19 mouse cellular contexts compared by ENCODE assay signal in the genomic region with DNA sequence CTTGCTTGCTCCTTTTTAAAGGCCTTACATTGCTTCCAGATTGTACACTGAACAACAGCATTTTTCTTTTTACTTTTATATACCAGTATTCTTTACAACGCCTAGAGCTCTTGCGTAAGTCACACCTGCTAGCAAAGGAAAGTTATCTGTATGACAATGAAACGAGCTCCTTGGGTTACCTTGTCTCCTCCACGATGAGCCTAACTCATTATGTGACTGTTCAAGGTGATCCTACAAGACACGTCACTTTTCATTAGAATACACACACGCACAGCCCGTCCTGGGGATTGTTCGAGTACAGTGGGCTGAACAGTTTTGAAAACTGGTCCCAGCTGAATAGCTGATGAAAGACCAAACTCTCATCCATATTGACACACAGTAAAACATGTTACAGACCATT.
DNase-seq lines count a peak whose midpoint lies in the region; ATAC-seq lines count a peak whose summit lies in the region.
"Had no signal": no experiment of that assay in that cellular context is flagged by ENCODE, and none has a peak within 500 bp of the region (broad histone marks: within the 10 kb centered on the region; RNA-seq: fewer than 3 reads in every experiment).

No protein-coding gene starts in this region.

- no peak overlapping the region for H3K9ac ChIP-seq in embryonic facial prominence, embryonic 14.5 days (ENCODE audit: low read depth, low read length)
- no peak overlapping the region for H3K9ac ChIP-seq in hindbrain, embryonic 15.5 days
- H3K9ac ChIP-seq in embryonic facial prominence, embryonic 15.5 days = no peak overlapping the region
- no peak overlapping the region for H3K9ac ChIP-seq in midbrain, embryonic 15.5 days

- WGBS in embryonic facial prominence, embryonic 14.5 days = 63% methylated on average over 8 of the region's 8 CpGs
- 76% methylated on average over 8 of the region's 8 CpGs for WGBS in embryonic facial prominence, embryonic 10.5 days
- 55% methylated on average over 8 of the region's 8 CpGs for WGBS in hindbrain, embryonic 15.5 days
- 80% methylated on average over 8 of the region's 8 CpGs for WGBS in hindbrain, embryonic 10.5 days
- WGBS in embryonic facial prominence, embryonic 15.5 days = 52% methylated on average over 8 of the region's 8 CpGs
- 55% methylated on average over 8 of the region's 8 CpGs for WGBS in midbrain, embryonic 15.5 days

- no peak for DNase-seq in embryonic facial prominence, embryonic 14.5 days (ENCODE audit: low spot score)
- no peak for DNase-seq in embryonic facial prominence, embryonic 10.5 days (ENCODE audit: low spot score)
- DNase-seq in hindbrain, embryonic 10.5 days (ENCODE audit: low spot score) = no peak
- DNase-seq in right cerebral cortex, postnatal 10 days (ENCODE audit: low spot score in 2 of 2) = no peak
- DNase-seq in right cerebral cortex, adult 2 months (ENCODE audit: low spot score in 2 of 2) = no peak
- DNase-seq: adrenal gland, postnatal 25 days; cerebellum, adult 9-11 months; gastrocnemius, postnatal 36 days; heart, adult 2 months; kidney, adult 9 months; kidney, postnatal 14 days; lung, postnatal 4 days; right cerebral cortex, postnatal 25 days; spleen, adult 18-20 months had no signal

- no peaks in the 10 kb centered on the region for H3K4me1 ChIP-seq in embryonic facial prominence, embryonic 14.5 days (ENCODE audit: control insufficient read depth, insufficient read depth, low read length)
- peaks cover 17% of the 10 kb centered on the region for H3K4me1 ChIP-seq in embryonic facial prominence, embryonic 10.5 days
- peaks cover 27% of the 10 kb centered on the region for H3K4me1 ChIP-seq in hindbrain, embryonic 15.5 days (replicated peaks)
- peaks cover 11% of the 10 kb centered on the region for H3K4me1 ChIP-seq in hindbrain, embryonic 10.5 days (replicated peaks)
- no peaks in the 10 kb centered on the region for H3K4me1 ChIP-seq in embryonic facial prominence, embryonic 15.5 days
- peaks cover 26% of the 10 kb centered on the region for H3K4me1 ChIP-seq in midbrain, embryonic 15.5 days

- no peaks in the 10 kb centered on the region for H3K27me3 ChIP-seq in embryonic facial prominence, embryonic 14.5 days (replicated peaks; ENCODE audit: control insufficient read depth, insufficient read depth, low read length)
- no peaks in the 10 kb centered on the region for H3K27me3 ChIP-seq in embryonic facial prominence, embryonic 10.5 days (replicated peaks; ENCODE audit: low read depth, poor library complexity, severe bottlenecking)
- H3K27me3 ChIP-seq in hindbrain, embryonic 15.5 days = no peaks in the 10 kb centered on the region
- H3K27me3 ChIP-seq in hindbrain, embryonic 10.5 days (ENCODE audit: insufficient read depth, poor library complexity, severe bottlenecking) = peaks cover 11% of the 10 kb centered on the region; the same call in 1 of the 2 replicates
- H3K27me3 ChIP-seq in embryonic facial prominence, embryonic 15.5 days = no peaks in the 10 kb centered on the region
- H3K27me3 ChIP-seq in midbrain, embryonic 15.5 days (replicated peaks) = no peaks in the 10 kb centered on the region

- peak; percentile 66 for ATAC-seq in embryonic facial prominence, embryonic 14.5 days (ENCODE audit: low read depth)
- ATAC-seq in hindbrain, embryonic 15.5 days (ENCODE audit: low FRiP score, low read depth) = no peak
- ATAC-seq in embryonic facial prominence, embryonic 15.5 days (ENCODE audit: insufficient number of reproducible peaks, low FRiP score, low TSS enrichment, low read depth) = peak; percentile 67; the same call in 1 of the 2 replicates
- no peak; the same call in 1 of the 2 replicates for ATAC-seq in midbrain, embryonic 15.5 days (replicated peaks)

- no peak overlapping the region for H3K4me3 ChIP-seq in embryonic facial prominence, embryonic 14.5 days (ENCODE audit: low read depth, low read length)
- no peak overlapping the region for H3K4me3 ChIP-seq in embryonic facial prominence, embryonic 10.5 days
- H3K4me3 ChIP-seq in hindbrain, embryonic 15.5 days = no peak overlapping the region
- no peak overlapping the region for H3K4me3 ChIP-seq in hindbrain, embryonic 10.5 days
- H3K4me3 ChIP-seq in embryonic facial prominence, embryonic 15.5 days (replicated peaks) = no peak overlapping the region
- no peak overlapping the region for H3K4me3 ChIP-seq in midbrain, embryonic 15.5 days
- H3K4me3 ChIP-seq: erythroblast, embryonic 14.5 days; heart, adult 2 months; myocyte had no signal

- no peaks in the 10 kb centered on the region for H3K36me3 ChIP-seq in embryonic facial prominence, embryonic 14.5 days (ENCODE audit: control insufficient read depth, insufficient read depth, low read length)
- H3K36me3 ChIP-seq in embryonic facial prominence, embryonic 10.5 days (replicated peaks) = peaks cover 5% of the 10 kb centered on the region
- no peaks in the 10 kb centered on the region; the same call in 1 of the 2 replicates for H3K36me3 ChIP-seq in hindbrain, embryonic 15.5 days
- H3K36me3 ChIP-seq in hindbrain, embryonic 10.5 days = no peaks in the 10 kb centered on the region
- H3K36me3 ChIP-seq in embryonic facial prominence, embryonic 15.5 days = no peaks in the 10 kb centered on the region
- H3K36me3 ChIP-seq in midbrain, embryonic 15.5 days (replicated peaks) = no peaks in the 10 kb centered on the region

- no peaks in the 10 kb centered on the region for H3K9me3 ChIP-seq in embryonic facial prominence, embryonic 14.5 days (ENCODE audit: control insufficient read depth, low read length)
- H3K9me3 ChIP-seq in embryonic facial prominence, embryonic 10.5 days = no peaks in the 10 kb centered on the region
- H3K9me3 ChIP-seq in hindbrain, embryonic 15.5 days = no peaks in the 10 kb centered on the region
- H3K9me3 ChIP-seq in hindbrain, embryonic 10.5 days = no peaks in the 10 kb centered on the region
- H3K9me3 ChIP-seq in embryonic facial prominence, embryonic 15.5 days (replicated peaks) = no peaks in the 10 kb centered on the region
- no peaks in the 10 kb centered on the region for H3K9me3 ChIP-seq in midbrain, embryonic 15.5 days

- no peak overlapping the region for H3K27ac ChIP-seq in embryonic facial prominence, embryonic 14.5 days (replicated peaks; ENCODE audit: low read depth, low read length)
- no peak overlapping the region for H3K27ac ChIP-seq in embryonic facial prominence, embryonic 10.5 days (replicated peaks)
- H3K27ac ChIP-seq in hindbrain, embryonic 15.5 days (replicated peaks) = peak overlapping the region; percentile 14
- no peak overlapping the region; the same call in 1 of the 2 replicates for H3K27ac ChIP-seq in hindbrain, embryonic 10.5 days
- no peak overlapping the region for H3K27ac ChIP-seq in embryonic facial prominence, embryonic 15.5 days (replicated peaks)
- peak overlapping the region; percentile 86 for H3K27ac ChIP-seq in midbrain, embryonic 15.5 days
- H3K27ac ChIP-seq: heart, adult 2 months had no signal

- H3K4me2 ChIP-seq in embryonic facial prominence, embryonic 14.5 days (ENCODE audit: low read depth, low read length) = no peak overlapping the region
- no peak overlapping the region for H3K4me2 ChIP-seq in hindbrain, embryonic 15.5 days
- H3K4me2 ChIP-seq in embryonic facial prominence, embryonic 15.5 days (replicated peaks) = no peak overlapping the region
- H3K4me2 ChIP-seq in midbrain, embryonic 15.5 days = no peak overlapping the region

Comparison
In these comparisons a context has a peak if more than half of its experiments do, and no peak if none do; other contexts are left out.
1. H3K27ac ChIP-seq: peak in hindbrain, embryonic 15.5 days (single experiment) and midbrain, embryonic 15.5 days (single experiment); none in embryonic facial prominence, embryonic 14.5 days (single experiment), embryonic facial prominence, embryonic 10.5 days (single experiment), hindbrain, embryonic 10.5 days (single experiment) and embryonic facial prominence, embryonic 15.5 days (single experiment).
2. ATAC-seq: peak in embryonic facial prominence, embryonic 14.5 days (single experiment) and embryonic facial prominence, embryonic 15.5 days (single experiment); none in hindbrain, embryonic 15.5 days (single experiment) and midbrain, embryonic 15.5 days (single experiment).